Mouse (Mus musculus) forebrain, embryonic 12.5 days (tissue): ENCODE measurements at regions not wholly inside any gene's neighbourhood (a gene's known extent, or its start where the extent isn't known, plus 50 kb on each side); places are given as distances from the start of the nearest gene placed in this dataset.

Experiments
- ATAC-seq: fragments of 200-750 bp; cut with Nextera tagmentation; 2 replicates; pipeline ENCODE4 v1.8.0; 2017; ENCODE audit warnings: moderate TSS enrichment; ENCODE audit not compliant: low FRiP score
- H3K27ac ChIP-seq: fragments of 300-500 bp; sonication (generic); 2 replicates; pipeline ENCODE4 v1.5.1; 2016; ENCODE audit warnings: mild to moderate bottlenecking
- H3K27me3 ChIP-seq: fragments of 300-500 bp; sonication (generic); 2 replicates; pipeline ENCODE4 v1.6.1; 2016; ENCODE audit warnings: mild to moderate bottlenecking
- H3K36me3 ChIP-seq: fragments of 300-500 bp; sonication (generic); replicated peaks from 2 replicates; pipeline ENCODE4 v1.6.1; 2016; ENCODE audit warnings: mild to moderate bottlenecking
- H3K4me1 ChIP-seq: fragments of 300-500 bp; sonication (generic); 2 replicates; pipeline ENCODE4 v1.6.1; 2016
- H3K4me2 ChIP-seq: fragments of 300-500 bp; sonication (generic); 2 replicates; pipeline ENCODE4 v1.6.1; 2016; ENCODE audit warnings: mild to moderate bottlenecking, moderate library complexity
- H3K4me3 ChIP-seq: fragments of 300-500 bp; sonication (generic); replicated peaks from 2 replicates; pipeline ENCODE4 v1.5.1; 2016; ENCODE audit warnings: mild to moderate bottlenecking
- H3K9ac ChIP-seq: fragments of 300-500 bp; sonication (generic); 2 replicates; pipeline ENCODE4 v1.6.1; 2016; ENCODE audit warnings: mild to moderate bottlenecking
- H3K9me3 ChIP-seq: fragments of 300-500 bp; sonication (generic); 2 replicates; pipeline ENCODE4 v1.6.1; 2016
- WGBS: fragments of 180-500 bp; shearing (Covaris S2); methylation state at CpG from one replicate; pipeline ENCODE4 v1.1.7; 2016; 5-methylcytosine and 5-hydroxymethylcytosine counted together

- 91% methylated on average over 8 of the region's 8 CpGs for WGBS
- Histone ChIP-seq H3K27ac (no peak overlapping the region), H3K4me2 (no peak overlapping the region), H3K4me1 (no peaks in the 10 kb centered on the region), H3K9me3 (no peaks in the 10 kb centered on the region), H3K4me3 (no peak overlapping the region), H3K9ac (no peak overlapping the region), H3K36me3 (no peaks in the 10 kb centered on the region), H3K27me3 (no peaks in the 10 kb centered on the region)
- no peak for ATAC-seq
Measured at GRCm38 (mm10) chr13:112173973-112174372, 114.3 kb upstream of the Ankrd55 start.

- Histone ChIP-seq H3K9ac (no peak overlapping the region), H3K4me3 (no peak overlapping the region), H3K36me3 (no peaks in the 10 kb centered on the region), H3K27ac (no peak overlapping the region), H3K27me3 (no peaks in the 10 kb centered on the region), H3K4me2 (no peak overlapping the region), H3K9me3 (no peaks in the 10 kb centered on the region), H3K4me1 (no peaks in the 10 kb centered on the region)
- ATAC-seq = no peak
- 95% methylated on average over 4 of the region's 4 CpGs for WGBS
Measured at GRCm38 (mm10) chr13:112178031-112178430, 110.2 kb upstream of the Ankrd55 start.

GRCm38 (mm10) chr13:112183996-112184395 is 104.3 kb upstream of the Ankrd55 start:
- WGBS = 95% methylated on average over 10 of the region's 10 CpGs

GRCm38 (mm10) chr13:112185116-112185515 is 103.1 kb upstream of the Ankrd55 start:
- Histone ChIP-seq H3K9ac (no peak overlapping the region), H3K4me3 (no peak overlapping the region), H3K4me2 (no peak overlapping the region), H3K9me3 (no peaks in the 10 kb centered on the region), H3K36me3 (no peaks in the 10 kb centered on the region), H3K27me3 (peaks cover 10% of the 10 kb centered on the region; the same call in 1 of the 2 replicates), H3K4me1 (peaks cover 9% of the 10 kb centered on the region), H3K27ac (no peak overlapping the region)
- ATAC-seq = no peak
- WGBS = 45% methylated on average over 8 of the region's 12 CpGs

More at GRCm38 (mm10) chr13:112183996-112184395, 104.3 kb upstream of the Ankrd55 start:
- H3K4me1 ChIP-seq = peaks cover 9% of the 10 kb centered on the region
- no peaks in the 10 kb centered on the region for H3K36me3 ChIP-seq
- H3K4me2 ChIP-seq = no peak overlapping the region
- H3K27ac ChIP-seq = no peak overlapping the region
- no peak overlapping the region for H3K4me3 ChIP-seq
- no peak for ATAC-seq
- no peaks in the 10 kb centered on the region for H3K9me3 ChIP-seq
- no peak overlapping the region for H3K9ac ChIP-seq
- H3K27me3 ChIP-seq = peaks cover 10% of the 10 kb centered on the region; the same call in 1 of the 2 replicates

GRCm38 (mm10) chr13:112187226-112187625 is 101.0 kb upstream of the Ankrd55 start:
- no peak overlapping the region for H3K4me2 ChIP-seq
- H3K27me3 ChIP-seq = peaks cover 10% of the 10 kb centered on the region; the same call in 1 of the 2 replicates
- H3K9me3 ChIP-seq = no peaks in the 10 kb centered on the region
- no peak overlapping the region for H3K4me3 ChIP-seq
- no peak overlapping the region for H3K9ac ChIP-seq
- H3K36me3 ChIP-seq = no peaks in the 10 kb centered on the region
- no peak overlapping the region for H3K27ac ChIP-seq
- peaks cover 9% of the 10 kb centered on the region for H3K4me1 ChIP-seq
- no peak for ATAC-seq
- WGBS = 68% methylated on average over 3 of the region's 3 CpGs

- Histone ChIP-seq H3K4me3 (no peak overlapping the region), H3K36me3 (no peaks in the 10 kb centered on the region), H3K9ac (no peak overlapping the region), H3K4me1 (peaks cover 14% of the 10 kb centered on the region), H3K27me3 (peaks cover 14% of the 10 kb centered on the region; the same call in 1 of the 2 replicates), H3K9me3 (no peaks in the 10 kb centered on the region), H3K4me2 (no peak overlapping the region), H3K27ac (no peak overlapping the region)
- ATAC-seq = no peak
- WGBS = 90% methylated on average over 7 of the region's 7 CpGs
Measured at GRCm38 (mm10) chr13:112188313-112188712, 99.9 kb upstream of the Ankrd55 start.

- no peaks in the 10 kb centered on the region for H3K36me3 ChIP-seq
- no peak for ATAC-seq
- no peak overlapping the region for H3K4me3 ChIP-seq
- no peak overlapping the region for H3K4me2 ChIP-seq
- 91% methylated on average over 18 of the region's 18 CpGs for WGBS
- H3K27ac ChIP-seq = no peak overlapping the region
- H3K27me3 ChIP-seq = peaks cover 14% of the 10 kb centered on the region; the same call in 1 of the 2 replicates
- no peak overlapping the region for H3K9ac ChIP-seq
- no peaks in the 10 kb centered on the region for H3K9me3 ChIP-seq
- peaks cover 14% of the 10 kb centered on the region for H3K4me1 ChIP-seq
Measured at GRCm38 (mm10) chr13:112188741-112189476, 99.3 kb upstream of the Ankrd55 start.

- no peak overlapping the region for H3K9ac ChIP-seq
- H3K4me3 ChIP-seq = no peak overlapping the region
- H3K4me1 ChIP-seq = peaks cover 14% of the 10 kb centered on the region
- H3K4me2 ChIP-seq = no peak overlapping the region
- ATAC-seq = no peak
- no peaks in the 10 kb centered on the region for H3K9me3 ChIP-seq
- no peak overlapping the region for H3K27ac ChIP-seq
- H3K27me3 ChIP-seq = peaks cover 14% of the 10 kb centered on the region; the same call in 1 of the 2 replicates
- H3K36me3 ChIP-seq = no peaks in the 10 kb centered on the region
- 63% methylated on average over 5 of the region's 5 CpGs for WGBS
Measured at GRCm38 (mm10) chr13:112189605-112190004, 98.6 kb upstream of the Ankrd55 start.

GRCm38 (mm10) chr13:112192192-112192905 is 95.9 kb upstream of the Ankrd55 start:
- Histone ChIP-seq H3K4me2 (no peak overlapping the region), H3K4me3 (no peak overlapping the region), H3K4me1 (peaks cover 14% of the 10 kb centered on the region), H3K9me3 (no peaks in the 10 kb centered on the region), H3K27me3 (peaks cover 7% of the 10 kb centered on the region; the same call in 1 of the 2 replicates), H3K9ac (no peak overlapping the region), H3K36me3 (no peaks in the 10 kb centered on the region), H3K27ac (no peak overlapping the region)
- ATAC-seq = no peak
- 47% methylated on average over 9 of the region's 9 CpGs for WGBS

GRCm38 (mm10) chr13:112193676-112194075 is 94.6 kb upstream of the Ankrd55 start:
- Histone ChIP-seq H3K4me1 (peaks cover 16% of the 10 kb centered on the region), H3K36me3 (no peaks in the 10 kb centered on the region), H3K27me3 (peaks cover 4% of the 10 kb centered on the region; the same call in 1 of the 2 replicates), H3K9ac (no peak overlapping the region), H3K27ac (no peak overlapping the region), H3K9me3 (no peaks in the 10 kb centered on the region), H3K4me3 (no peak overlapping the region), H3K4me2 (no peak overlapping the region)
- ATAC-seq = no peak
- 78% methylated on average over 5 of the region's 5 CpGs for WGBS

GRCm38 (mm10) chr13:112194991-112195390 is 93.3 kb upstream of the Ankrd55 start:
- no peak overlapping the region for H3K9ac ChIP-seq
- H3K9me3 ChIP-seq = no peaks in the 10 kb centered on the region
- H3K27ac ChIP-seq = no peak overlapping the region
- ATAC-seq = no peak
- no peaks in the 10 kb centered on the region for H3K36me3 ChIP-seq
- no peak overlapping the region for H3K4me2 ChIP-seq
- H3K4me3 ChIP-seq = no peak overlapping the region
- peaks cover 4% of the 10 kb centered on the region; the same call in 1 of the 2 replicates for H3K27me3 ChIP-seq
- peaks cover 16% of the 10 kb centered on the region for H3K4me1 ChIP-seq
- WGBS = 76% methylated on average over 5 of the region's 5 CpGs

GRCm38 (mm10) chr13:112196789-112197188 is 91.5 kb upstream of the Ankrd55 start:
- Histone ChIP-seq H3K9me3 (no peaks in the 10 kb centered on the region), H3K4me3 (no peak overlapping the region), H3K27ac (no peak overlapping the region), H3K4me2 (peak overlapping the region; percentile 24), H3K36me3 (no peaks in the 10 kb centered on the region), H3K9ac (no peak overlapping the region), H3K4me1 (peaks cover 16% of the 10 kb centered on the region), H3K27me3 (peaks cover 4% of the 10 kb centered on the region; the same call in 1 of the 2 replicates)
- no peak for ATAC-seq
- 7% methylated on average over 13 of the region's 13 CpGs for WGBS
